Mouse (Mus musculus): ENCODE measurements around the gene Krtap10-10.

The Krtap10-10 gene

DNA sequence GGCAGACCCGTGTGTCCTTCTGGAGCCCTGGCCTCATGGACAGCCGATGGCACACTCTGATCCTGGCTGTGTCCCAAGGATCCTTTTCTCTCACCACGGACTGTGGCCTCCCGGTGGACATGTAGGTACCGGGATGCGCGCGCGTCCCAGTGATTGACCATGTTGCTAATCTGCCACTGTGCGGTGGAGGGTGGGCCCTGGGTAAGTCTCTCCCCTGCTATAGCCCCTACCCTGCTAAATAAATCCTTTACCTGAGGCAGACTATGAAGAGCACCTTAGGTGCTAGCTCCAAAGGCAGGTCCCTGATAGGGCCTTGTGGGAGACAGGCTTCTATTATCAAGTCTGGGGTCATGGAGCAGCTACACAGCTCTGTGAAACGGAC is 29.0 kb downstream of the Krtap10-10 start:
- in situ Hi-C loops (cut with MboI; ENCODE audit: unreplicated experiment in 2 of 2) = no loop called here

DNA sequence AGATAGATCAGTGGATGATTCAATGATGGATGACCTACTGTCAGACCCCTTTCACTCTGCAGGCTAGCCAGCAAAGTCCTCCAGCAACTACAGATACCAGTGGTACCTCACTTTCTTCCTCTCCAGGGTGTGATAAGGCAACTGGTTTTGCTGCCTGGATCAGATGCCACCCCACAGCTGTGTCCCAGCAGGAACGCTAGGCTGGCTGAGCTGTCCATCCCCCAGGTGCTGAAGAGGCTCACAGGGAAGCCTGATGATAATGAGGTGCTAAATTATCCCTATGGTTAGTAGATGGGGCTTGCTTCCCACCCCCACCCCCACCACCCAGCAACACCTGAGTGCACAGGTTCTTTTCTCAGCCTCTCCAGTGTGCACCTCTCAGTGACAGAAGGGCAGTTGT is 31.8 kb downstream of the Krtap10-10 start:
- in situ Hi-C loops (cut with MboI; ENCODE audit: unreplicated experiment in 2 of 2) = no loop called here

DNA sequence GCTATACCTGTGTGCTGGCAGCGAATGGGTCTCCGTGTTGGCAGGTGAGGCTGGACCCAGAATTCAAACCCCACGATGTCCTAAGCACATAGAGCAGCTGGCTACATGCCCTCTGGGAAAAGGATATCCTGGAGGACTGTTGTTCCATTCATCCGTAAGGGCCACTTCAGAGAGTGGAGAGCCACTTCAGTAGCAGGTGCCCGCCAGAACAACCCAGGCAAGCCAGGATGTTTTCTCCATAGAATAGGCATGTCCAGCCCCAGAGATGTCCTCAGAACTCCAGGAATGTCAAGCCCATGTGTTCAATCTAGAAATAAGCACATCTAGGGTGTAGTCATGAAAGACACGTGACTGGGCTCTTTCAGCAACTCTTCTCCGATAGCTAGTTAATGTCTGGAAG is 33.9 kb downstream of the Krtap10-10 start:
- in situ Hi-C loops (cut with MboI; ENCODE audit: unreplicated experiment in 2 of 2) = no loop called here

DNA sequence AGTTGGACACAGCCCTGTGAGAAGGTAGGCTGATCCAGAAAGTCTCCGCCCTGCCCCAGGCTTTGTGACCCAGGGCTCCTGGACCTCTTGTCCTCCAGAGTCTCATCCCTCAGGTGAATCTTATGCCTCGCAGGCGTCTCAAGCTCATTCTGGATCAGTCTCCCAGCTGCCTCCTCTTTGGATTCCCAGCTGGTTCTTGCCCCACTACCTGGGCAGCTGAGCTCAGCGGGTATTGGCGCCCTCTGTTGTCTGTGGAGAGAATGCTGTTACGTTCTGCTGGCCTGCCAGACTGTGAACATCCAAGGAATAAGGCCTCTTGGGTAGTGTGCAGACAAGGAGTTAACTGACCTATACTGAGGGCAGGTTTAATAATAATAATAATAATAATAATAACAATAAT is 43.2 kb downstream of the Krtap10-10 start:
- in situ Hi-C loops (cut with MboI; ENCODE audit: unreplicated experiment in 2 of 2) = no loop called here

DNA sequence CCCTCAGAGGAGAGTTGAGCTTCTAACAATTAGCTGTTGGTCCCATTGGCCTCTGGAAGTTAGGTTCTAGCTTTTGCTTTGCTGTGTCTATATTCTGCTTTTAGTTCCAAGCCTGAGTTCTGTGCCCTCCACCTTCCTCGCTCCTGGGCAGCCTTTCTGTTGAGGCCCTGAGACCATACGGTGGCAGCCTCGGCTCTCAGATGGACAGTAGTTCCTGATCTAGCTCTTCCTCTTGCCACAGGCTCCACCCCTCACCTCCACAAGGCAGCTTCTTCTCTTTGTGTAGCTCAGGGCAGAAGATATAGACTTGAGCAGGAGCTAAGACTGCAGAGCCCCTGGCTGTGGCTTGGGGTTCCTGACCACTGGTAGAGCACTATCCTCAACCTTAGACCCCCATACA is 44.6 kb downstream of the Krtap10-10 start:
- in situ Hi-C loops (cut with MboI; ENCODE audit: unreplicated experiment in 2 of 2) = loop anchor here in 1 of 2 experiments (10.0 kb wide), 1 partner anchor 256 kb away; the partner anchor contains the start of gene Ube2g2

DNA sequence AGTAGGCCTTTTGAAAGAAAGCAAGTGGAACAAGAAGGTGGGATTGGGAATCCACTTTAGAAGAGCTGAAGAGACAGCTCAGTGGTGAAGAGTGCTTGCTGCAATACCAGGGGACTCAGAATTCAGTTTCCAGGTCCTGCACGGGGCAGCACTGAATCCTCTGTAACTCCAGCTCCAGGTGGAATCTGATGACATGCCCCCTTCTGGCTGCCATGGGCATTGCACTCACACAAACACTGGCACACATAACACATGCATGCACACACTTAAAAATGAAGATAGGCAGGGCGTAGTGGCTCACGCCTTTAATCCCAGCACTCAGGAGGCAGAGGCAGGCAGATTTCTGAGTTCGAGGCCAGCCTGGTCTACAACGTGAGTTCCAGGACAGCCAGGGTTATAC is 46.8 kb downstream of the Krtap10-10 start:
- in situ Hi-C loops (cut with MboI; ENCODE audit: unreplicated experiment in 2 of 2) = loop anchor here in 1 of 2 experiments (10.0 kb wide), 1 partner anchor 258 kb away; the partner anchor contains the start of gene Ube2g2

DNA sequence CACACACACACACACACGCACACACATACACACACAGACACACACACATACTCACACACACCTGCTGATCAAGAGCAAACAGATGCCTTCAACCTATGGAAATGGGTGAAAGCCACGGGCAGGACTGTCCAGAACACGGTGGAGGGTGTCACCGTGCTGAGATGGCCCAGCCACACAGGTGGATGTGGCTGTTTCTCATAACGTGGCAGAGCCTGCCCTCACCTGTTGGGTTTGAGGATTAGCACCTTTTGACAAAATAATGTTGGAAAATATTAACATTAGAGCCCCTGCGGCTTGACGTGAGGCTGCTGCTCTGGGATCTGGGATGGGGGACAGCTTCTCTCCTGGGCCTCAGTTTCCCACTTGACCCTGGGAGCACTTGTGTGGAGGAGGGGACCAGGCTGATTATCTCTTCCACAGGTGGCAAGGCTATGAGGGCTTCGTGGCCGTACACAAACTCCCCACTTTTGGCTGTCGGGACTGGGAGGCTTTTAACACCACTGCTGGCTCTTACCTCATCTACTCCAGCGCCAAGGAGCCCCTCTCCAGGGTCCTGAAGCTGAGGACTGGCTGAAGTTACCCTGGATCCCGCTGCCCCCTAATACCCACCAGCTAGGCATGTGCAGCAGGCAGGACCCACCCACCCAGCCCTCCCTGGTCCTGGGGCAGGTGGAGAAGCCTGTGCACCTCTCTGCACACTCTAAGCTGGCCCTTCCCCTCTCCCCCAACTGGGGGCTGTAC is 50.4 kb downstream of the Krtap10-10 start:
- in situ Hi-C loops (cut with MboI; ENCODE audit: unreplicated experiment in 2 of 2) = loop anchor here in 1 of 2 experiments (10.0 kb wide), 1 partner anchor 261 kb away; the partner anchor contains the start of gene Ube2g2

Data from v-Abl transformed pro-B cells (cell line).